Mouse (Mus musculus) neutrophil, adult 5-6 weeks (primary cell): ENCODE results near the gene Ciao2a. TPM values are rescaled to one million over a fixed set of nuclear protein-coding genes. Genes with fewer than 3 reads are reported as not detected.

Source experiments
- ATAC-seq: fragments of 151-379, 151-347 bp; 2 replicates; pipeline ENCODE4 v1.8.0; 2017; ENCODE audit warnings: mild to moderate bottlenecking, moderate TSS enrichment; ENCODE audit not compliant: insufficient number of reproducible peaks, poor library complexity, low FRiP score, severe bottlenecking; ENCODE audit errors: extremely low read depth
- total RNA-seq: library from RNA; stranded (forward); fragments of 200-1000 nt; gene quantifications from 2 replicates; pipeline ENCODE4 v1.2.3, GENCODE M21; 2017

Gene Ciao2a
- total RNA-seq, 1 experiment from 2014 or later, result 45.0 TPM

DNA sequence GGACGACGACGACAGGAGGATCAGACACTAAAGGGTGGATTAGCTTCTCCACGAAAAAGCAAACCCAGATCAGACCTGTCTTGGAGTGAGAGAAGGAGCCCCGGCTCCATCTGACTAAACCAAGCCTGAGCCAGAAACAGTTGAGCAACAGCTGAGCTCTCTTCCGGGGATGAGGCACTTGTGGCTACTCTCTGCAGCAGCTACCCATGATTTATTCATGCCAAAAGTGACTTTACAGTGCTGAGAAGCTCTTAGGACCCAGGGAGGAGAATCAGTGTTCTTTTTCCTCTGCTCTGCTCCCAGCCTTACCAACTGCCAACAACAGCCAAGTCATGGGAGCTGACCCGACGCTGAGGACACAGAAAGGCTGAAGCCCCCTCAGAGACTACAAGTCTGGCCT lies 9.5 kb upstream of the Ciao2a start:
- ATAC-seq, result no peak

DNA sequence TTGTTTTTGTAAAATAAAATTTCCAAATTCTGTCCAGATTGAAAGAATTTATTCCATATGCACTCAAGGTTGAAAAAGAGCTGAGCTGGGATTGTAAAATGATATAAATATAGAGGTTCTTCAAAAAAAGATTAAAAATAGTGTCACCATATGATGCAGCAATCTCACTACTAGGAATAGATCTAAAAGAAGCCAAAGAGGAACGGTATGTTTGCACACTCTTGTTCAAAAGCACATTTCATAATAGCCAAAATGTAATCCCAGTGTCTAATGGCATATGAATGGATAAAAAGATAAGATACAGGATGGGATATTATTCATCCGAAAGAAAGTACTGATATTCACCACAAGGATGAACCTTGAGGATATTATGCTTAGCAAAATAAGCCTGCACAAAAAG lies 6.9 kb upstream of the Ciao2a start:
- ATAC-seq, result no peak

DNA sequence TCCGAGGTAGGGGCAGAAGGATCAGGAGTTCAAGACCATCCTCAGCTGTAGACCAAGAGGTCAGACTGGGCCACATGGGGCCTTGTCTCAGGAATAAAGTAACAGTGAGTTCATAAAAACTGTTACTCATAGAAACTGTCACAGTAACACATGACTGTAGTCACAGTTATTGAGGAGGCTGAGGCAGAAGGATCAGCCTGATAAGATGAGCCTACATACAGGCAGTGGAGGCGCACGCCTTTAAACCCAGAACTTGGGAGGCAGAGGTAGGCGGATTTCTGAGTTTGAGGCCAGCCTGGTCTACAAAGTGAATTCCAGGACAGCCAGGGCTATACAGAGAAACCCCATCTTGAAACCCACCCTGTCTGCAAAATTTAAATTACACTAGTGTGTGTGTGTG lies 6.3 kb upstream of the Ciao2a start:
- ATAC-seq, result no peak

DNA sequence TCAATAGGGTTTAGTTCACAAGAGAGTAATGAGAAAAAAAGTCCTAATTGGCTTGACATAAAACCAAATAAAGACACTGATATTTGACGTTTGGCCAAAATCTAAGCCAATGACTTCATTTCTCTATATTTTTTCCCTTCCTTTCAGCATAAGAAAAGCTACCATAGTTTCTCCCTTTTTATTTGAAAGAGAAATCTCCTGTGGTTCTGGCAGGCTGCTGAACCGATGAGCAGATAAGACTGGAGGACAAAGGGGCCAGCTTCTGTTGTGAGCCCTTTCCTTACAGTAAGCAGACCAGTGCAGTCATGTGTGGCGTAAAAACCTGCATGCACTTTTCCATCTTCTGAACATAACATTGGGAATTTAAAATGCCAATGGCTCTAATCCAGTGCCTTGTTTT lies 5.5 kb upstream of the Ciao2a start:
- no peak for ATAC-seq

DNA sequence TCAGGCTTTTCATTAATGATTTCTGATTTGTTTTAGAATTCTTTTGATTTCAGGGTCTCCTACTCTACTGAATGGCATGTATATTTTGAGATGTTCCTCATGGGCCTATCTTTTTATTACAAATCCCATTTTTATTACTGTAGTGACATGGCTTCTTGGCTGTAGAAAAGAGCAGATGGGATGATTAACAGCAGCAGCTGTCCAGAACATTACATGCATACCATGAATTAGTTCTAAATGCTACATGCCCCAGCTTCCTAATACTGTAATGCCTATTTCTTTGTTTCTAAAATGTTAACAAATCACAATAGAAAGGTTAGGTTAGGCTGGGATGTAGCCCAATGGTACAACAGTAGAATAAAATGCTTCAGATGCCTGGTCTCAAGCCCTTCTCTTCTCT lies 5.0 kb upstream of the Ciao2a start:
- no peak for ATAC-seq

DNA sequence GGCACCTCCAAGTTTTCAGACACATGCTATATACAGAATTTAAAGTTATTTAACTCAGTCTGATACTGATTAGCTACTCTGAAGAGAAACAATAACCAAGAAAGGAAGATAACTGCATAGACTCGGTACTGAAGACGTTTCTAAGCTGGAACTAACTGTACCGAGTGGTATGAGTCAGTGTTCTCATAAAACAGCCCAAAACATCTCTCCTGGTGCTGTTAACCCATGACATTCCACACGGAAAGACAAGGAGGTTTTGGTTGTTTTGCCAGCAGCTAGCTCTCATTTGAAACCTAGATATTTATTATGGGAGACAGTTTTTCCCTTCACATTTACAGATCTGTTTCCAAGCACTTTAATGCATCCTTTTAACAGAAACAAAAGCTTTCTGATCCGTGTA lies 2.8 kb upstream of the Ciao2a start:
- ATAC-seq, result no peak

DNA sequence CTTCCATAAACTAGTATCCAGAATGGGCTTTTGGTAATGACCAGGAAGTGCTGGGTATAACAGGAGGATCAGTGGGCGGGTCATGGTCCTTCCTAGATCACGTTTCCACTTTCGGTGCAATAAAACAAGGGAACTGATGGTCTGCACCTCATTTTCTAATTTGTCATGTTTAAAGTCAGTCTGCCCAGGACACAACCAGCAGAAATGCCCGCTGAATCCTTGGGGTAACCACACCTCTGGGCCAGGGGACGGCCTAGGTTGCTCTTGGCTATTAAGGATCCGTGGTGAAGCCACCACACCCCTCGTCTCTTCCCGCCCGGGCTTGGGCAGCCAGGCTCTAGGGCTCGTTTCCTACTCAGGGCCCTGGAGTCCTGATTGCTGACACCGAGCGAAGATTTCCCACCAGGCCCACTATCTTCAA lies 2.3 kb upstream of the Ciao2a start:
- ATAC-seq, result no peak

DNA sequence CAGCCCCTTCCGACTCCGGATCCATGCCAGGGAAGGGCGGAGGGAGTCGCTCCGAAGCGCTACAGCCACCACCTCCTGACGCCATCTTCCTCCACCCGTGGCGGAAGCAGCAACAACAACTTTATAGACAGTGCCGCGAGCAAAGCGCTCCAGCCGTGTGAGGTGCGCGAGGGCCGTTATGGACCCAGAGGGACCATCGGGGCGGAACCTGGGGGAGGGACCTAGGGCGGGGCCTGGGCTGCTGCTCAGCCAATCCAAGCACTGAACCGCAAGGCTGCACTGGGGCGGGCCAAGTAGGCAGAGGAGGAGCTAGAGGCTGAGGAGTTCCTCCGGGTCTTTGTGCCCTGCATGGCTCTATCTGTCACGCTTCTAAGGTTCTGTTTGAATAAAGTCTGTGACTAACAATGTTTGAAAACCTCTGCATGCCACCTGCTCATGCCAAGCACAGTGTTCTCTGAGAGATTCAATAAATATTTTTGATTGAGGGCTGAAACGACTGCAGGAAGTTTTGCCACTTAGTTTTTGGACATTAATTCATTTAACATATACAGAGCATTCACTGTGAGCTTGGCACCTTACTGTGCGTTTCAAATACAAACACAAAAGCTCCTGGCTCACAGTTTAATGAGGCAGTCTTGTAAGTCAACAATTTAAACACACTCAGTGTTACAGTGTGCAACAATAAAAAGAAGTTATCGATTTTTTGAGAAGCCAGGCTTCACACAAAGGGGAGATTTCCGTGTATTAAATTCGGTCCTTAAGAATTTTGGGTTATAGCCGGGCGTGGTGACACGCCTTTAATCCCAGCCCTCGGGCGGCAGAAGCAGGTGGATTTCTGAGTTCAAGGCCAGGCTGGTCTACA lies 1.5 kb upstream of the Ciao2a start:
- ATAC-seq, result peak; percentile 88

DNA sequence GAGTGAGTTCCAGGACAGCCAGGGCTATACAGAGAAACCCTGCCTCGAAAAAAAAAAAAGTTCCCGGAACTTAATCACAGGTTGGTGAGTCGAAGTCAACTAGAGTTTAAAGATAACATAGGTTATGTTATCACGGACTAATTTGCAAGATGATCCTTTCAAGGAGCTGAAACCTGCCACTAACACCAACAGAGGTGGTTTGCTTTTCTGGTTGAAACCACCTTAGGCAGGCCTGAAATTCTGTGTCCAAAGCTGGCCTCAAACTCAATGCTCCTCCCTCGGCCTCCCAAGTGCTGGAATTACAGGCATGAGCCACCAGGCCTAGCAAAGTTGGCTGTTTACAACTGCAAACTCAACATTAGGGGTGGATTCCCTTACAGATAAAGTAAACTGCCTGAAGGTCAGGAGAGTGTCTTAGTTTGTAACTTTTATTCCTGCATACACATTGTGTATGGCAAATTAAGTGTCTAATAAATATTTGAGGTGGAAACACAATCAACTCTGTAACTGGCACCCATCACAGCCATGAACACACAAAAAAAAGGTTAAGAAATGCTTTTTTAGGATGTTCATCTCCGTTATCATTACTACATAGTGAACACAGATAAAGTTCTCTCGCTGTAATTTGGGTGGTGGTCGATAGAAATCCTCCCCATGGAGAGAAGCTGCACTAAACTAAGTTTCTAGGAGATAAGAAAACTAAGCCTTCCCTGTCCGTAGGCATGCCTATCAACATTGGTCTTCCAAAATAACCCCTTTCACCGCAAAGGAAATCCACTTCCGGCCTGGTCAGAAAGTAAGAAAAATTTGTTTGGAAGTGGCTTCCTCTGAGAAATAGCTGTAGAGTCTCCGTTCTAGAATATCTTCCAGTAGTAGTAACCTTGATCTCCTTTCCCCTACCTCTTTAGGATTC lies 612 bp upstream of the Ciao2a start:
- ATAC-seq, result no peak

DNA sequence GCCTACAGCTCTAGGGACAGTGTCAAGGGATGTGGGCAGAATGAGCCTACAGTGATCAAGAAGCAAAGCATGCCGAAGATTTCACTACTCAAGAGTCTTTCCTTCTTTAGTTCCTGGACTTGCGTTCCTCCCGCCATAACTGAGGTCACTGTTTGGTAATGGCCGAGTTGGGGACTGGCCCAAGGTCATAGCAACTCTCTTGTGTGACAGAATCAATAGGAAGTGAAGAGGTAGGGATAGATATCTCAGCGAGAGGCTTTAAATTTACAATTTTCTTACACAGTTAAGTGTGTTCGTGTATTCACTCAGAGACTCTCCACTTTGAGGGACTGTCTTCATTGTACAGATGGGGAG lies 759 bp downstream of the Ciao2a start:
- ATAC-seq, result no peak

DNA sequence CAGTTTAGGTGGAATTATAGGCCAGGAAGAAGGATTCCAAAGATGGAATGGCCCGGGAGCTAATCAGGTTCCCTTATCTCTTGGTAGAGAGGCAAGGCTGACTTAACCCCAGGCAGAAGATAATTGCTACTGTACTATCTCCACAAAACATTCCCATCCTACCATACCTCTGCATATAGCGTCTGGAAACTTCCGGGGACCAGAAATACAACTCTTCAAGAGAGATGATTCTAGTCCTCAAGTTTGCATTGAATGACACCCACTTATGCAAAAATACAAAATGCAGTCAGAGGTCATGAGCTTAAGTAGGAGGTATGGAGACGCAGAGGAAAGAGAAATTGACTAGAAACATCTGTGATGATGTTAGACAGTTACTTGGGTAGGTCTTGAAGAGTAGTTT lies 1.5 kb downstream of the Ciao2a start:
- no peak for ATAC-seq

DNA sequence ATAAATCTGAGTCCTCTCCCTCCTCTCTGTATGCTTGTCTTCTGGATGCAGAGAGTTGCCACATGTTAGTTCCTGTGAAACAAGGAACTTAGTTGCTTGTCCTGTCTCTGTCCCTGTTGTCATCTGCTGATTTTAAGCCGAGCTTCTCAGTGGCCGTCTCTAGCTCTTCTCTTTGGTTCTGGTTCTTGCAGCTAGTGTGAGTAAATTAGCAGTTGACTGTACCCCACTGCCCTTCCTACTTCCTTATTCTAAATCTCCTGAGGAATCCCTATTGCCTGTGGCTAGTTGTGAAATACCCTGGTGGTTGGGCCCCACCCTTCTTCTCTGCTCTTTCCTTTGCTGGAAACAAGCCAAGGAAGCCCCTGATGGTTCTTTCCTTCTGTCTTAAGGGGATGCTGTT lies 5.1 kb downstream of the Ciao2a start:
- no peak for ATAC-seq

DNA sequence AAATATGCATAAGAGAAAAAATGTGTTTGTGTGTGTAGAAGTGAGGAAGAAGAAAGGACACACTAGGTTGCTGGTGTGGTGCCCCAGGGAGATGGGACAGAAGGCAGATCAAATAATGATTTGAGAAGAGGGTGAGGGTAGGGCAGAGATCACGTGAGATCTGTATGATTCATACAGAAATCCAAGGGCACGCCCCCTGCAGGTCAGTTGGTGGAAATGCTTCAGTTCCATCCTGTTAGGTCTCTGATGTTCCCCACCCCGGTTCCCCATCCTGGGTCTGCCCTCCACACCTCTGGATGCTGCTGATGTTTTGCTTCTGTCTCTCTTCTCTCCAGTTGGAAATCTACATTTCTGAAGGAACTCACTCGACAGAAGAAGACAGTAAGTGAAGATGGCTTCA lies 9.6 kb downstream of the Ciao2a start:
- no peak for ATAC-seq

DNA sequence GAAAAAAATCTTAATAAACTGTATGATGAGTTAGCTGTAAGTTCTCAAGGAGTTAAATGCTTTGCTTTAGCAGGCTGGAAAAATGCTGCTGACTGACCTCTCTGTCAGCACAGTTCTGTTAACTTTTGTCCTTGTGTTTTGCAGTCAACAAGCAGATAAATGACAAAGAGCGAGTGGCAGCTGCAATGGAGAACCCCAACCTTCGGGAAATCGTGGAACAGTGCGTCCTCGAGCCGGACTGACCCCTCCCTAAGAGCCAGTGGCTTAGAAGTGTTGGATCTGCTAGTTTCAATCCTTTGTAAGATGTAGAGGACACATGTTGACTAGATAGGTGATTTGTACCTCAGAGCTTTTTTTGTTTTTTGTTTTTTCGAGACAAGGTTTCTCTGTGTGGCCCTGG lies 11.8 kb downstream of the Ciao2a start:
- ATAC-seq, result no peak

DNA sequence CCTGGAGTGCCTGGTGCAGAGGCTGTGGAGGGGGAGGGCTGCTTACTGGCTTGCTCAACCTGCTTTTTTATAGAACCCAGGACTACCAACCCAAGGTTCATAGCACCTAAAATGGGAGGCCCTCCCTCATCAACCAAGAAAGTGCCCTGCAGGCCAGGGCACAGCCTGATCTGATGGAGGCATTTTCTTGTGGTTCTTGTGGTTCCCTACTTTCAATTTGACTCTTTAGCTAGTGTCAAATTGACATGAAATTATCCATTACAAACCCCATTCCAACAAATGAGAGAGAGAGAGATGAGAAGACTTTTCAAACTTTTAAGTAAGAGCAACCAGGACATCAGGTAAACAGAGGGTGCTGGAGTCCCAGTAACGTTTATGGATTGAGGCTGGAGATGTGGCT lies 15.9 kb downstream of the Ciao2a start:
- no peak for ATAC-seq

DNA sequence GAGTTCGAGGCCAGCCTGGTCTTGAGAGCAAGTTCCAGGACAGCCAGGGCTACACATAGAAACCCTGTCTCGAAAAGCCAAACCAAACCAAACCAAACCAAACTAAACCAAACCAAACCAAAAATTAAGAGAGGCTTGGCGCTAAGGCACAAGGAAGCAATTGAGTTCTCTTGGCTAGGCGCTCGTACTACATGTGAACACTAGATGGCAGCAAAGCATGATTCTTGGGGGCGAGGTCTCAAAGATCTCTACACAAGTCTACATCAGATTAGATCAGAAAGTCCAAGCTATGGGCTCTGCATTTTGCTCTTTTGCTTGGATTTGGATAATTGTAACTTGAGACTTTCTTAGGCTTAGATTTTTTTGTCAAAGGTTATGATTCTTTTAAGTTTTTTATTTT lies 17.8 kb downstream of the Ciao2a start:
- ATAC-seq, result peak; percentile 81; the same call in 1 of the 2 replicates

DNA sequence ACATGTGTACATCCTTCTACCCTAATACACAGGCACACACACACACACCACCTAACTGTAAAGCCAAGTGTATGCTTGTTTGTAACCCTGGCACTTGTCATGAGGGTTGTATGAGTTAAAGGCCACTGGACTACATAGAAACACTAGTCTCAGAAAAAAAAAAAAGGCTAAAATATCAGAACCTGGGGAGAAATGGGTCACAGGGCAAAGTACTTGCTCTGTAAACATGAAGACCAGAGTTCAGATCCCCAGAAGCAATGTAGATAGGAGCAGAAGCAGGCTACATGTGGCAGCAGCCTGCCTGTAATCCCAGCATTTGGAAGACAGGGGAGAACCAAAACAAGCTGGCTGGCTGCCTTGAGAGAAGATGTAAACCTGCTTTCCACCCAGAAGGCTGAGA lies 19.7 kb downstream of the Ciao2a start:
- no peak for ATAC-seq

DNA sequence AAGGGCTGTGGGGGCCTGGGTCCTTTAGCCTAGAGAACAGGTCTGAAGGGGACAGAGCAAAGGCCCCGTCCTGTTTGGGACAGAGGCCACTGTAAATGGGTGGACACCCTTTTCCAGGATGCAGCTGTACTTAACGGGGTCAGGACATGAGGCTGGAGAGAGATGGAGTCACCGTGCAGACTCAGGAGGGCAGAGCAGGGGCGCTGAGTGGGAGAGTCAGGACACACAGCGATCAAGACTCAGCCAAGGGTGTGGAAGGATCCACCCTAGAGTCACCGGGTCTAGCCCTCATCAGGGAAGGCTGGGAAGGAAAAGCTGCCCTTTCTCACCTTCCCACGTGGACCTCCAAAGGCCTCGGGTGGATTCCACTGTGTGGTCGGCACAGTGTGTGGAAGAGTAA lies 25.6 kb downstream of the Ciao2a start:
- ATAC-seq, result no peak

DNA sequence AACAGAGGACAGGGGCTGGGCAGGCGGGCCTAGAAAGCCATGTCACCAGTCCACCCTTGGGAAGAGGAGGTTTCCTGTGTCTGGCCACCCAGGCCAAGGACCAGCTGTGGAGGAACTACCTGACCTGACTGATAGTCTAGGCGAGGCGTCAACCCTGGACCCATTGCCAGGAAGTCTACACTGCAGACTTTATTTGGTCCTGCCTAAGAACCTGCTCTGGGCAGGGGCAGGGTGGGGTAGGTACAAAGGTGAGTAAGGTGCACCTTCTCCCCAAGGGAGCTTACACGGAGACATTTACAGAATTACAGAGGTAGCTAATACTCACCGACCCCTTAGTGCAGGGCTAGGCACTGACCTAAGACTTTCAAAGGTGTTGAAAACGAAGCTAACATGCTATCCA lies 27.2 kb downstream of the Ciao2a start:
- no peak for ATAC-seq

DNA sequence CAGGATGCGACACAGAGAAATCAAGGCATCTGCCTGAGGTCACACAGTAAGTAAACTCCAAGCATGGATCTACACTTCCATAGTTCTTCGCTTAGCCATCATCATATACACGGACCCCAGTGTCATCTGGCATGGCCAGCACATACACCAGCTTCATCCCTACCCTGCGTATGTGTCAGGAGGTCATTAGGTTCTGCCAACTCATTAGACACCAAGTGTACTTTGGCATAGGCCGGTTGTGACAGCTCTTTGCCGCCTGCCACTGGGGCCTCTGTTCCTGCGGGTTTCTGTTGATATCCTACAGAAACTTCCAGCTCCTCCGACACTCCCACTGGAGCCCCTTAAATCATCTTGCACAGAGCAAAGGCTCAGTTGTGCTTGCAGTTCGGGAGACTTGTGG lies 27.6 kb downstream of the Ciao2a start:
- no peak for ATAC-seq
